Mouse (Mus musculus) monocyte, adult 5-6 weeks (primary cell): Measurements from ENCODE around the gene Akt1. TPM values are rescaled to one million over a fixed set of nuclear protein-coding genes. Genes with fewer than 3 reads are reported as not detected.

Source experiments
- ATAC-seq: fragments of 153-309, 156-312 bp; replicated peaks from 2 replicates; pipeline ENCODE4 v1.8.0; 2017; ENCODE audit warnings: mild to moderate bottlenecking; ENCODE audit not compliant: low TSS enrichment, insufficient number of reproducible peaks, severe bottlenecking, poor library complexity, low FRiP score
- total RNA-seq: library from RNA; stranded (forward); fragments of 200-1000, 200-491, 200-594 nt; gene quantifications from 3 replicates; pipeline ENCODE4 v1.2.3, GENCODE M21; 2017

Akt1 gene
- 151 to 190 TPM (median 176 TPM) in 3 replicates for total RNA-seq

- ATAC-seq, result peak; percentile 32
Measured at GRCm38 (mm10) chr12:112674132-112675011, at the start of gene Akt1. Gene Akt1 (minus strand): TSS chr12:112674884.

GRCm38 (mm10) chr12:112724077-112724805, 49.6 kb upstream of the Akt1 start:
- no peak for ATAC-seq

DNA sequence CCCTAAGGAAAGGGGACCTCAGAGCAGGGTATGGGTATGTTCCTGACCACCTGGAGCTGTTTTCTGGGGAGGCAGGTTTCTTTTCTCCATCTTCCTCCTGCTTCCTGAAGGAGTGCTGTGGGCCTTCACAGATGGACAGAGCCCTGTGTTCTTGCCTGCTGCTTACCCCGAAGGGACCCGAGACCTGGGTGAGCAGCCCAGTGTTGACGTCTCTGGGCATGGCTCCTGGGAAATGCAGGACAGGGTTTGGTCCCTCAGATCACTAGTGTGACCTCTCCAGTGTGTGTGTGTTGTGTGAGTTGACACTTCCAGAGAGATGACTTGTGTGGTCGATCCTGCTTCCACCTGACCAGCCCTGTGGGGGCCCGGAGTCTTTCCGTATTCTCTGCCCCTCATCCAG, 48.8 kb upstream of the Akt1 start:
- no peak for ATAC-seq

DNA sequence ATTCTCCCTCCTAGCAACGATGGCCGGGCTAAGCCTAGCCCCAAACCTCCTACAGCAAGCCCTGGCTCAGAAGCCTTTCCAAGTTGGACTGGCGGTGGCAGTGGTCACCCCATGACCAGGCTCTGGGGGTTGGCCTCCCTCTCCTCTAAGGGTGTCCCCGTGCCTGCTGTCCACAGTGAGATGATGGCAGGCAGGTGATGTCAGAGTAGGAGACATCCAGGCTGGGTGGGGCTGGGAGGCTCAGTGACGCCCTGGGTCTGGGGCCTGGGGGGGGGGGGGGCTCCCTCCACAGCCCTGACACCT, 48.3 kb upstream of the Akt1 start:
- ATAC-seq, result no peak

DNA sequence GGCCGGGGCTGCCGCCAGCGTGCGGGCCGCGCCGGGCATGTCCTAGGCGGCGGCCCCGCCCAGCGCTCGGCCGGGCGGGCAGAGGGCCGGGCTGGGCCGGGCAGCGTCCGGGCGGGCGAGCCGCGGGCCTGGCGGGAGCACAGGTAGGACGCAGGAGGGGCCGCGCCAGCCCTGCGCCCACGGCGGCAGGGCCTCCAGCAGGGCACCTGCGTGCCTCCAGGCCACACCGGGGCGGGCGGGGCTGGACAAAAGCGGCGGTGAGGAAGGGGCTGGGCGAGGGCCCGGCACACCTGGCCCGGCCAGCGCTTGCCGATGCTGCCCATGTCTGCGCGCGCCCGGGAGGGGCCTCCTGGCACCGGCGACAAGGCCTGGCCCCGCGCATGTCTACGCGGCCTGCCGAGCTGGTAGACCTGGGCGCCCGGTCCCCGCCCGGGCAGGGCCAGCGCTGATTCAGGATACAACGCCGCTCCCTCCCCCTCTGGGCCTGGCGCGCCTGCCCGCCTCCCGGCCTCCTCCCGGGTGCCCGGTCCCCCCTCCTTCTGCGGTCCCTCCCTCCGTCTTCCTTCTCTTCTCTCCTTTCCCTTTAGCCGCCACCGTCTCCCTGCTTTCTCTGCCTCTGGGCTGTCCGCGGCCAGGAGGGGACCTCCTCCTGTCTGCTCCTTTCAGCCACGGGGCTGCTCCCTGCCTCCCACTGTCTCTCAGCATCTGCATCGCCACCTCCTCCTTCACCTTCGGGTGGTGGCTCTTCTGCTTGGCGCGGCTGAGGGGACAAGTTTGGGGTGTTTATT, 47.8 kb upstream of the Akt1 start:
- ATAC-seq, result no peak

GRCm38 (mm10) chr12:112721424-112722239, 46.9 kb upstream of the Akt1 start:
- no peak for ATAC-seq

DNA sequence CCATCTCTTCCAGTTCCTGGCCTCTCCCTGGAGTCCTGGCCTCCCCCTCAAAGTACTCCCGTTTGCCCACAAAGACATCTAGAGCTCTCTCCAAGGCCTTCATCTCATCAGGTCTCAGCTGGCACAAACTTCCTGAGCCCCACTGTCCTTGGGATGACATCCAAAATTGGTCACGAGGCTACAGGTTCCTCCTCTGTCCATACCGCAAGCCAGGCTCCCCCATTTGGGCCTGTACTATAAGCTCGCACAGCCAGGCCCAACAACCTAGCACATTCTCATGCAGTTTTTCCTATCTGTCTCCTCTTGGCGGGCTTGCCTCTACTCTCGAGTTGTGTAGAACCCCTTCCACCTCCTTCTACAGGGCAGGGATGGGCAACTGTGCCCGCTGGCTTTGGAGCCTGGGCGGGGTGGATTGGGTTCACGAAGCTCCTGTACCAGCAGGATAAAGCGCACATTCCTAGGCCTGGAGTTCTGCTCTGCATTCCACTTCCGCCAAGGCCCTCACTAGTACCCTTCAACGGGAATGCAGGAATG, 46.3 kb upstream of the Akt1 start:
- no peak for ATAC-seq

DNA sequence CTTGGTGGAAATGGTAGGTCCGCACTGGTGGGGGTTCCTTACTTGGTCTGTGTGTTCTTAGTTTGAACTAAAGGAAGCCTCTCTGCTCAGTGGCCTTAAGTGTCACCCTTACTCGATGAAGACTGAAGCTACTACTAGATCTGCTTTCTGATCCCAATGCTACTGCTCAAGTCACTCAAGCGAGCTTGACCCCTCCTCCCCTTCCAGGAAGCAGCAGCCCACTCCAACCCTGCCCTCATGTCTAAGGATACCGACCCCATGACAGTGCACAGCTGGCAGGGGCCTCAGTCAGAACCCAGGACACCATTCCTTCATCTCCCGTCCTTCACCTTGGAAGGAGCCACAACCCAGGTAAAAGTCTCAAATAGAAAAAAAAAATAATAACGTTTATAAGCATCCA, 45.5 kb upstream of the Akt1 start, which contains the start of gene Cep170b:
Gene Cep170b, plus strand, starts transcription at position 240 of the 400 bp plus-strand sequence.
- ATAC-seq, result no peak

DNA sequence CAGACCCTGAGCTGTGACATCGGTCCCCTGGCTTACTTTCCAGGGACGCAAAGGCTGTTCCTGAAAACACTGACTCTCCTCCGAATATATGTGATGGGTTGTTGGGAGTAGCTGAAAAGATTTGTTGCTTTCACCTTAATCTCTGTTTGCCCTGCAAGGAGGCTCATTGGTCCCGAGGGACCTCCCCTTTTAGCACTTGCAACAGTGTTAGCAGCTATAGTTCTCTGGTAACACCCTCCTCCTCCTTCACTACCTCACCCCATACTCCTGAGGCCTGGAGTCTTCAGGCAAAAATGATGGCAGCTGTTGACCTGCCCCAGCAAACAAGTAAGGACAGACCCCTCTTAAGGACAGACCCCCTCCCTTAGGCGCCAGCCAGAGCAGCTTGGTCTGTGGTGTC, 44.3 kb upstream of the Akt1 start:
- no peak for ATAC-seq

DNA sequence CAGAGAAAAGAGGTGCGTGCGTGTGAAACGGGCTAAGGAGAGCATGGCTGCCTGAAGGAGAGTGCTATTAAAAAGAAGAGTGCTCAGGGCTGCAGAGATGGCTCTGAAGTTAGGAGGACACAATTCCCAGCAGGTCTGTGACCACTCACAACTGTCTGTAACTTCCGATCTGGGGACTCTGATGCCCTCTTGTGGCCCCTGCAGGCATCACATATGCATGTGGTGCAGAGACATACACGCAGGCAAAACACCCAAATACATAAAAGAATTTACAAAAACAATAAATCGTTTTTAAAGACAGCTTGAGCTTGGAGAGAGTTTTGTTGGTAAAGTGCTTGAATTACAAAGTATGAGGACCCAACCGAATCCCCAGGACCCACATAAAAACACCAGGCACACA, 42.5 kb upstream of the Akt1 start:
- no peak; the same call in 1 of the 2 replicates for ATAC-seq

GRCm38 (mm10) chr12:112713984-112714383, 39.3 kb upstream of the Akt1 start:
- ATAC-seq, result no peak; the same call in 1 of the 2 replicates

- no peak for ATAC-seq
Measured at GRCm38 (mm10) chr12:112707573-112707869, 32.8 kb upstream of the Akt1 start.

DNA sequence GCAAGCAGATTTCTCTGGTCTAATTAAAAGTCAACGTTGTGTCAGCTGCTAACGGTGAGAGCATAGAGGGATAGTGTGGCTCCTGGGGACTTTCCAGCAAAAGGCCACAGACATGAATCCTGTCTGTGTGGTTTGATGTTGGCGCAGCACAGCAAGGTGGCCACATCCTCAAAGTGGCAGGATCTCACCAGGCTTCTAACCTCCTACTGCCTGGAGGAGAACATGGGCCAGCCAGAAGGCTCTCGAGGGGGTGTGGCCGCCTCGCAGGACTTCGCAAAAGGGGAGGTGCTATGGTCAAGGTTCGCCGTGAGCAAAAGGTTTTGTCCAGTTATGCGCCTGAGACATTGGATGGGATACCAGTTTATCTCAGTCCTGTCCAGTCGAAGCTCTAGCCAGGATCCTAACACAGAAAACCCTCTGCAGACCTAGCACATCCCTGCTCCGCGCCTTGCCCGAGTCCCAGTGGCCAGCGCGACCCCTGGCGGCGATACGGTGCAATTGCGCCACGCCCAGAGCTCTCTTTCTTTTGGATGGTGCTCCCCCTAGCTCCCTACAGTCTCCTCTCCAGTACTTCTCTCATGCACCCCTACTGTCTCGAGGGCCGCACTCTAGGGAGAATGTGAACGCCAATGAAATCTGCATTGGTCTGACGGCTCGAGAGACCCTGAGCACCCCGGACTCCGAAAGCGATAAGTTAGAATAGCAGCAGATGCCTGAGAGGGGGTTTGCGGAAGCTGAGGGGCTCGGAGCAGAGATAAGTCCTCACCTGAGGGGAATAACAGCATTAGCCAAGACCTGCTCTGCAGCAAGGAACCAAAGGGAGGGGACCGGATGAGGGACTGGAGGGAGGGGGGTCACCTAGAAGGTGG, 32.3 kb upstream of the Akt1 start:
- peak; percentile 84 for ATAC-seq

DNA sequence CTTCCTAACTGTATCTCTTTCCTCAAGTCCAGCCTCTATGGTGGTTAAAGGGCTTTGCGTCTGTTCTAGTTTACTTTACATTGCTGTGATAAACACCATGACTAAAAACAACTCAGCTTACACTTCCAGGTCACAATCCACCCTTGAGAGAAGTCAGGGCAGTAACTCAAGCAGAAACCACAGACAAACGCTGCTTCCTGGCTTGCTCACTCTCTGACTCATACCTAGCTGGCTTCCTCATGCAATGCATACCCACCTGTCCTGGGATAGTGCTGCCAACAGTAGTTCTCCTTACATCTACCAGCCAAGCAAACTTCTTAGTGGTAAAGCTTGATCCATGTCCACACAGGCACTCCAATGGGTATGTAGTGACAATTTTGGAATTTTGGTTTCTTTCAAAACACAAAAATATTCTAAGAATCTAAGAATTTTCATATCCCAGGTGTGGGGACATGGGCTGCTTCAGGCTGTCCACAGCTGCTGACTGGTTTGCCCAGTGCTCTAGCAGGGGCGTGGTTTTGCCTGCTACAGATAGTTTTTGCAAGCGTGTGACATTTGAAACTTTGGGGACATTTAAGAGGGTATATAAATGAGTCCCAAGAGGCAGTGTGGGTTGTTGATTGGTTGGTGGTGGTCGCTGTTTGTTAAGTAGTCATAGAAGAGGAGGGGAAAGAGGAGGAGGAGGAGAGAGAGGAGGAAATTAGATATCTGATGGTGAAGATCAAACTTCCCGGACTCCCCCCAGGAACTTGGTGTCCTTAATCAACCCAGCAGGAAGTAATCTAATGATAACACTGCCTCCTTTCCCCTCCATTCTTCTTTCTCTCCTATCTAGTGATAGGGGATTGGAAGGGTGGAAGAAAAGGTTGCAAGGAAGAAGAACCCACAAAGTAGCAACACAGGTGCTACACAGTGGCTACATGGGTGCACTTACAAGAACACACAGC, 28.0 kb upstream of the Akt1 start:
- ATAC-seq, result no peak

GRCm38 (mm10) chr12:112700522-112700921, 25.8 kb upstream of the Akt1 start:
- no peak for ATAC-seq

GRCm38 (mm10) chr12:112696806-112697425, 22.2 kb upstream of the Akt1 start:
- no peak for ATAC-seq
